Mouse (Mus musculus): ENCODE results near the gene Gjb4.

Gjb4 gene

DNA sequence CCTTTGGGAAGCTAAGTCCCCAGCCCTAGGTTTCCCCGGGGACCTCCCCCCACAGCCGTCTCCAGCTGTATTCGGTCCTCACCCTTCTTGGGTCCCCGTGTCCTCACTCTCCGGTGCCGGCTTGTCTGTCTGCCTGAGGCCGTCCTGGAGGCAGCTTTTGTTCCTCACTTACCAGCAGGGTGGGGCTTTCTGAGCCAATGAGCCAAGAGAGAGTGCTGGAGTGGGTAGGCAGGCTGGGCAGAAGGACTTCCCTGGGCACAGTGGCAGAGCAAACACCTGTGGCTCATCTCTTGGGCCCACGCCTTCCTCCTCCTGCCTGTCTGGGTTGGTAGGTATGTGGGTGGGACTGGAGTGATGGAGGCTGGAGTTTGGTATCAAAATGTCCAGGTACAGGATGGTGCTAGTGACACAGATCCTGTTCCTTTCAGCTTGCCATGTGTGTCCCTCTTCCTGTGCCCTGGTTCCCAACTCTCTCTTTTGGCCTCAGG, at the start of gene Gjb4:
Gjb4 (minus strand) TSS at position 131 of the 488 bp plus-strand sequence.
- no peak for TF ChIP-seq GATA4 (IDR thresholded peaks at IDR 0.05; ENCODE audit: insufficient replicate concordance, low read length)

DNA sequence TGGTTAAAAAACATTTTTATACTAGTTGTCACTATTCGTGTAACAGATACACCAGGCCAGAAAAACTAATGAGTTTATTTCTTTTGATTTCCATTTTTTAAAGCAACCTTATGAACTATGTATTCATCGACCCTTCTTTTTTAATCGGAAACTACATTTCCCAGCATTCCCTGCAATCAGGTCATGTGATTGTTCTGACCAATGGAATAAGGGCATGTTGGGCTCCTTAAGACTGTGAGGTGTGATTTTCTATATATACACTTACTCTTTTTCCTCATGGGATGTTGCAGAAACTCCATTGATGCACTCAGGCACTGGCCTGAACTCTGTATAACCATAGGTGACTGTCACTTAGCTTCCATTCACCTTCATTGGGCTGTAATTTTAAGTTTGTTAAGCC, 48.7 kb upstream of the Gjb4 start:
- no peak for TF ChIP-seq GATA4 (IDR thresholded peaks at IDR 0.05; ENCODE audit: insufficient replicate concordance, low read length)

DNA sequence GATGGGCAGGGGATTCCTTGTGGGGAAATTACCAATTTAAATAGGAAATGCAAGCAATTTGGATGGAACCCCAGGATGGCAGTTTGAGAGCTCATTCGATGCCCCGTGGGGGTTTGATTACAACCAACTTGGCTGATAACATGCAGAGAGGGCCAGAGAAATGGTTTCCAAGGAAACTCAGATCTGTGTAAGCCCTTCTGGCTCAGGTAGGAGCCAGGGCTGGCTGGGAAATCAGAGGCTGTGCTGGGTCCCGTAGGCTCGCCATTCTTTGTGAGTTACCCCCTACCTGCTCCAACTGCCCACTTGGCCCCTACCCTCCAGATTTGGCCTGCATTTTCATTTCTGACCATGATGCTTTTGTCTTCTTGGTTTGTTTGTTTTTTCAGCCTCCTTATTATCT, 48.3 kb upstream of the Gjb4 start:
- no peak for TF ChIP-seq GATA4 (IDR thresholded peaks at IDR 0.05; ENCODE audit: insufficient replicate concordance, low read length)

DNA sequence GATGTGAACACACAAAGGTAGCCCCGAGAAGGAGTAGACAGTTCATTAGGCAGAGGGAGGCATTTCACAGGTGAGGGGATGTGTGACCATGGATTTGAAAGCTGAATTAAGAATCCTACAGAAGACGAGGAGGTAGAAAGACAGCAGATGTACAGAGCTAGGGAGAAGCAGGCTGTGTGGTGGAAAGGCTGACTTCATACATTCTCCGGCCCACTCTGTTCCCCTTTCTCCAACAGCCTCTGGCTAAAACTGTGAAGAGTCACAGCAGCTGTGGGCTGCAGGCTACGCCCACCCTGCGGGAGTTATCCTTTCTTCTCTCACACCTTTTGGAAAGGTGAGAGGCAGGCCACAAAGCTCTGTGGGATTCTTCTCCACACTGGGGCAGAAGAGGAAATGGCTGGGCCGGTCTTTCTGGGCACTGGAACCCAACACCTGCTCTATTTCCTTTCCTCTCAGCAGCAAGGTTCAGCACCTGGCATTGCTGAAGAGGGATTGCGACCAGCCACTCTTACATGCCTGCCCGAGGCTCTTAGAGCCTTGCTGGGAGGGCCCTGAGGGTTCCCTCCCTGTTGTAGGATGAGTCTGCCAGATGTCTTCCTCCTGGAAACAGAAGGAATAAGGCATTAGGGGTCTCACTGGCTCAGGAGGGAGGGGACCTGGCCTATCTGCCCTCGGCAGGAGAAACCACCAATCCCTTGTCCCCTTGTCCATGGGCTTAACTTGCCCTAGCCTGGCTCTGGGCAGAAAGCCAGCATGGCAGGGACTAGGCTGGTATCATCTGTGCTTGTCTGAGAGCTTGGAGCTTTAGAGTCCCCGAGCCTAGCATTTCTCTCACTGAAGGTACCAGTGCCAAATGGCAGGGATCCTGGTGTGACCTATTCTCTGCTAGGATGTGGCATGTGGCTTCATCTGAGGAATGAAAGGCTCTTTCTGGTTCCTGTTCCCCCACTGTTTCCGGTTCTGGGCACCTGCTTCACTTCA, 46.6 kb upstream of the Gjb4 start:
- TF ChIP-seq GATA4 (IDR thresholded peaks at IDR 0.05; ENCODE audit: insufficient replicate concordance, low read length): no peak

DNA sequence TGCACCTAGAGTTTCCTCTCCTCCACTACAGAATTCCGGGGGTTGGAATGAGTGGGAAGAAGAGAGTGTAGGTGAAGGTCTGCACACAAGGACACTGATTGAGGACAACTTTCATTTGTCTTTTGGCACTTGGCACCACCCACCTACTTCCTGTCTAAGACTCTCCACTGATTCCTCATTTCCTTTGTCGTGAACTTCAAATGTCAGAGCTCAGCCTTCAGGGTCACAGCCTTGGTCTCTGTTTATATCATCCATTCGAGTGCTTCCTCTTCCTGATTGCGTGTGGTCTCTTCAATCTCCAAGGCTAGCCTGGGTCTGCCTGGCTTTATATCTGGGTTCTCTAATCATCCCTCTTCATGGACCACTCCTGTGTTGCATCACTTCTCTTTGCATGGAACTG, 41.7 kb upstream of the Gjb4 start:
- TF ChIP-seq GATA4 (IDR thresholded peaks at IDR 0.05; ENCODE audit: insufficient replicate concordance, low read length): no peak

DNA sequence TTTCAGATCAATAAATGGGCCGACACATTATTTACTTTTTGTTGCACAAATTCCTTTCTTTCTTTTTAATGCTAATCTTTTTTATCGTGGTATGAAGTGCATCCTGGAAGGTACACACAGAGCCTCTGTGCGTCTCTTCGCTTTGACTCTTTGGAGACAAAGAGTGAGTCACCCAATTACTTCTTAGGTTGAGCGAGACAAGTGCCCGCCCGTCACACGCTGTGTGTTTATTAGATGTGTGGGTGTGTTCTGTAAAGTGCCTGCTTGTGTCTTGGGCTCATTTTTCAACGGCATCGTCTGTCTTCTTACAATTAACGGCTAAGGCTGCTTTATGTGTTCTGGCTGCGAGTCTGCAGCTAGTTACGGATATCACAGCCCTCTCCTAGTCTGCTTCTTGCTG, 35.8 kb upstream of the Gjb4 start:
- TF ChIP-seq GATA4 (IDR thresholded peaks at IDR 0.05; ENCODE audit: insufficient replicate concordance, low read length): no peak

DNA sequence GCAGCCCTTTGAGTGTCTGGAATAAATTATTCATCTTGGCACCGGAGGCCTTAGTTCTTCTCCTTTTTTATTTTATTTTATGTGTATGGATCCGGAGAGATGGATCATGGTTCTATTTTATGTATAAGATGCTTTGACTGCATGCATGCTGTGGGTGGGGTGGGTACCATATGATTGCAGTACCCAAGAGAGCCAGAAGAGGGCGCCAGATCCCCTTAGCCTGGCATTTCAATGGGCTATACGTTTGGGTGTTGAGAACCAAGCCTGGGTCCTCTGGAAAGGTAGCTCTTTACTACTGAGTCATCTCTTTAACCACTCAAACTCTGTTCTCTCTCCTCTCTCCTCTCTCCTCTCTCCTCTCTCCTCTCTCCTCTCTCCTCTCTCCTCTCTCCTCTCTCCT, 23.5 kb upstream of the Gjb4 start:
- no peak for TF ChIP-seq GATA4 (IDR thresholded peaks at IDR 0.05; ENCODE audit: insufficient replicate concordance, low read length)

DNA sequence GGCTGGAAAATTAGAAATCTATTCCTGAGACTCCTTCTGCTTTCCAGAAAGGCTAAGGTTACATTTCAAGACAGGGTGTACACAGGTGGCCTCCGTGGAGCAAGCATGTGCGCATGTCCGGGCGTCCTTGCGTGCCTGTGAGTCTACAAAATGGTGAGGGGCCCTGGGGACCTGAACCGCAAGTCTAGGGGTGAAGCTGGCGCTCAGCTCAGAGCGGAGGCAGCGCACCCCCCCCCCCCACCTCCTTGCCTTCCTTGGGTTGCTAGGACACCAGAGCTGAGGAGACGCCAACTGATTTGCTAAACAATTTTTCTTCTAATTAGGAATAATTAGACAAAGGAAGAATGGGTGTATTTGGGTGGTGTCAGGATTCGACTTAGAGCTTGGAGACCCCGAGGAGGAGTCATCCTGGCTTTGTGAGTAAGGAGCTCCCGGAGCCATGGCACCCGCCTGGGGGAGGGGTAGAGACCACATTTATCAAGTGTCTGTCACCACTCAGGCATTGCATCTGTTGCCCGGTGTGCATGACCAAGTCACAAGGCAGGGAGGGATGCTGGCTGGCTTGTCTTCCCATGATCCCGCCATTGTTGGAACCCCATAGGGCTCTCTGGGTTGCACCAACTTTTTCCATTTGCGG, 21.8 kb upstream of the Gjb4 start:
- TF ChIP-seq GATA4 (IDR thresholded peaks at IDR 0.05; ENCODE audit: insufficient replicate concordance, low read length): no peak

DNA sequence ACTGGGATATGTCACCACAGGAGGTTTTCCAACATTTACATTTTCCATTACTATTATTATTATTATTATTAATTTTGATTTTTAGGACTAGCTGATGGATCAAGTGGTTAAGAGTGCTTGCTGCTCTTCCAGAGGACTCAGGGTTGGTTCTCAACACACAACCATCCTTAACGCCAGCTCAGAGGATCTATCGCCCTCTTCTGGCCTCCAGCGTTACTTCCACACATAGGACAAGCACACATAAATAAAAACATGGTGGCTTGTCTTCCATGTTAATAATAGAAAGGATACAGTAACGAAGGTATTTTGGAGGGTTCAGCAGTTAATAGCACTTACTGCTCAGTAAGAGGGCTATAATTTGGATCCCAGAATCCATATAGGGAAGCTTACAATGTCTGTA, 20.8 kb upstream of the Gjb4 start:
- TF ChIP-seq GATA4 (IDR thresholded peaks at IDR 0.05; ENCODE audit: insufficient replicate concordance, low read length): no peak

DNA sequence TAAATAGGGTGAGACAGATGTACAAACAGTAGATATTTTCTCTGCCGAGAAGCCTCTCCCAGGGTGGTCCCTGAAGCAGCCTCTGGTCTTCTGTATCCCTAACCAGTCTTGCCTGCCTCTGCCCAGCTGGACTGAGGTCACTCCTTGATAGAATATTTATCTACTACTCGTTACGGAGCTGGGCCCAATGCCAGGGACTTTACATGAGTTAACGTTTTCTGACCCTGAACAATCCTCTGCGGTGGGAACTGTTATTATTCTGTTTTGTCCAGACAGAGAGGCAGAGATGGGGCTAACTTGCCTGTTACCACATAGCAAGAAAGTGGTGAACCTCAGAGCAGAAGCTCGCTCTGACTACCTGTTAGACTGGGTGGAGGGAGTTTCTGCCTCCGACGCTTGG, 19.6 kb upstream of the Gjb4 start:
- no peak for TF ChIP-seq GATA4 (IDR thresholded peaks at IDR 0.05; ENCODE audit: insufficient replicate concordance, low read length)

DNA sequence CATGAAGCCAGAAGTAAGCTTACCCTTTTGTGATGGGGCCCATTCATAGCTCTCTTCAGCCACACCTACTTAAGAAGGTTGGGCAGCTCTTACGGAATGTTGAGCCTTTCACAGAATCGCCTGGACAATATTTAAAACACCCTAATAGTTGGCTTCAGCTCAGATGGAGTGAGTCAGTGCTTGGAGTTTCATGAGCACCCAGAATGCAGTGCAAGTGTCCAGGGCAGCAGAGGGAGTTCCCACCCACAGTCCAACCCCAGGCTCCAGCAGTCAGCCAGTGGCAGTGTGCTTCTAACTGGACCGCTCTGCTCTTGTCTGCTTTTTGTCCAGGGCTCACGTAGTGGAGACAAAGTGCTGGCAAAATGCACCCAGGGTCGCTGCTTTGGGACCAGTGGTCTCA, 17.7 kb upstream of the Gjb4 start:
- TF ChIP-seq GATA4 (IDR thresholded peaks at IDR 0.05; ENCODE audit: insufficient replicate concordance, low read length): no peak

DNA sequence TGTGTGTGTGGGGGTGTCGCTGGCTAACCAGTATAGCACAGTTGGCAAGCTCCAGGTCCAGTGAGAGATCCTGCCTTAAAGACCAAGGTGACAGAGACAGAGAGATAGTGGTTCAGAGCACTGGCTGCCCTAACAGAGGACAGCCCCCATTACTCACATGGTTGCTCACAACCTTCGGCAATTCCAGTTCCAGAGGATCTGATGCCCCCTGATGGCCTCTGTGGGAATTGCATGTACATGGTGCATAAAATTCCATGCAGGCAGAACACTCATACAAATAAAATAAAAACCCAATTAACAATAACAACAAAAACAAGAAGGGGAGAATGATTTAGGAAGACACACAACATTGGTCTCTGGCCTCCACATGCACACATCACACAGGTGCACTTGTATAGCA, 16.6 kb upstream of the Gjb4 start:
- no peak for TF ChIP-seq GATA4 (IDR thresholded peaks at IDR 0.05; ENCODE audit: insufficient replicate concordance, low read length)

DNA sequence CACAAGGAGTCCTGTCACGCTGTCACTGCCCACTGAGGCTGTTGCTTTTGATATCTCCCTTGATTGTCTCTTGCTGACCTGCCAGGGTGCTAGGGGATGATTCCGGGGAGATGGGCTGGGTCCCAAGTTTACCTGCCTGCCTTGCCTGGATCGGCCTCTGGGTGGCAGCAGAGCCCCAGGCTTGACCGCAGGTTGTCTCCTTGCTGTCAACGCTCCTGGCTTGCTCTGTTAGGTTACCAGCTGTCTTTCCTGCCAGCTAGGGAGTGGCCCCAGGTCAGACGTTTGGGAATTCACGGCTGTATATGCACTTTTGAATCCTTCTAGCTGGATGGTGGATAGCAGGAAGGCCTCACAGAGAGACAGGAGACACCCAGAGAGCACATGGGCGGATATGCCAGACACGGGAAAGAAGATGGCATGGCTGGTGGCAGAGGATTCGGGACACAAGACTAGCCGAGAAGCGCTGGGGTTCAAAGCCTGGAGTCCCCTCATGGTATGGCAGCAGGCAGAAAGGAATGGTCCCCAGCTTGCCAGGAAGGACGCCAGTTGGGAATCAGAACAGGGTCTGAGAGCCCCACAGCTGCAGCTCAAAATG, 14.6 kb upstream of the Gjb4 start:
- no peak for TF ChIP-seq GATA4 (IDR thresholded peaks at IDR 0.05; ENCODE audit: insufficient replicate concordance, low read length)

DNA sequence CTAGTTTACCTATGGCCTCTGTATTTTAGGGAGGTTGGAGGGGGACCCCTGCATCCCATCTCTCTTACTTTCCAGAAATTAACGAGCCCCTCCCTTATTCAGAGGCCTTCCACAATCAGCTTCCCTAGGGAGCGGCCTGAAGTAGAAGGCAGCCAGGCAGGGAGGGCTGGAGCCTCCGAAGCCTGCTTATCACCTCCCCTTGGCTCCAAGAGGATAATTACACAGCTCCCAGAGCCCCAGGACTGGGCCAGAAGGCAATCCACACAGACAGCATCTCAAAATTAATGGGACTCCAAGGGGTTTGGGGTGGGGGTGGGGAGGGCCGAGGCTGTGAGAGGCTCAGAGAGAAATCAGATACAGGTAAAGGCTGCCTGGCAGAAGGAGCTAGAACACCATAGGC, 12.0 kb upstream of the Gjb4 start:
- no peak for TF ChIP-seq GATA4 (IDR thresholded peaks at IDR 0.05; ENCODE audit: insufficient replicate concordance, low read length)

DNA sequence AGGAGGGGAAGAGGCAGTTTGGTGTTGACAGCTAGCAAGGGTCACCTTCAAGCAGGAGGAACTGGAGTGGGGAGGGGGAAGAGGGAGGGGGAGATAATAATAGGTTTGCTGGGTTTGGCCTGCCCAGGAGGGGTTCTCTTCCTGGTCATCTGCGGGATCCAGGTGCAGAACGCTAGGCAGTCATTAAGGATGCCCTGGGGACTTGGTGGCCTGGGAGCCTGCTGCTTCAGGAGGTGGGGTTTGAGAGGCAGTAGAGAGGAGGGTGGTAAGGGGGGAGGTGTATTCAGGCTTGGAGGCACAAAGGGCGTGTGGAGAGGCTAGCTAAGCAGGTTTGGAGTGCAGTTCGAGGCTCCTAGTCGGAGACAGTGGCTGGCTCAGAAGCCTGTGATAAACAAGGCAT, 11.6 kb upstream of the Gjb4 start:
- TF ChIP-seq GATA4 (IDR thresholded peaks at IDR 0.05; ENCODE audit: insufficient replicate concordance, low read length): no peak

DNA sequence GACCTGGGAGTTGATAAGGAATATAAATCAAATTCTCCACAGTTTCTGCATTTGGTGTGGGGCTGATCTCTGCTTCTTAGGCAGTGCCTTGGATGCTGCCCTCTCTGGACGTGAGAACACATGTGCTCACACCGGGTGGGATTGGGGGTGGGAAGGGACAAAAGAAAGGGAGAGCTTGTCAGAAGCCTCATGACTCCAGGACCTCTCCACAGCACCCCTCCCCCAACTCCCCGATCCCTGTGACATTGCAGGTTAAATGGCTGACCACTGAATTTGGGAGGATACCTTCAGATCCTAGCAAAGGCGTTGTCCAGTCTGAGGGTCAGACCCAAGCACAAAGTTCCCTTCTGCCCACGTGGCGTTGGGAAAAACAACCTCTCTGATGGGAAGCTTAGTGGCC, 10.6 kb upstream of the Gjb4 start:
- TF ChIP-seq GATA4 (IDR thresholded peaks at IDR 0.05; ENCODE audit: insufficient replicate concordance, low read length): no peak
